Mouse (Mus musculus): ENCODE measurements around the gene Sars2. TPM values are rescaled to one million over a fixed set of nuclear protein-coding genes. Genes with fewer than 3 reads are reported as not detected.
A peak's percentile ranks its signal among the peaks of the same experiment; 100 is the strongest.

Gene Sars2
- polyA plus RNA-seq, 1 experiment: 10.5 TPM

DNA sequence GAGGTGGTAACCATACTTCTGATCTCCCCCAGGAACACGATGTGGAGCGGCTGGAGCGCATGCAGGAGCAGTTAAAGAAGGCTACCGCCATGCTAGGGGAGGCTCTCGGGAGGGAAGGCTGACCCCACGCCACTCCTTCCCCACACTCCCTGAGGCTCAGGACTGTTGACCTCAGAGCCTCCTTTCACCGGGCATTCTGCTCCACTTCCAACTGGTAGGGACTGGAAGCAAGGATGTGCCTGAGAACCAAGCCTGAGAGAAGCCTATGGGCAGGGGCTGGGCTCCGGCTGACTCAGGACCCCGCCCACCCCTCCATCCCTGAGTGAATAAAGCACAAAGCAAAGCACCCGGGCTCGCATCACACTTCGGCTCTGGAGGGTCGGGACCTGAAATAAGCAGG is 16.8 kb downstream of the Sars2 start:
- TF ChIP-seq CEBPB (IDR thresholded peaks at IDR 0.05; ENCODE audit: insufficient read depth, poor library complexity, severe bottlenecking) (no peak), TCF3 (IDR thresholded peaks at IDR 0.05; ENCODE audit: insufficient read length, low read depth) (no peak), MYOD1 (IDR thresholded peaks at IDR 0.05; ENCODE audit: control insufficient read depth in 1 of 3, insufficient read length in 2 of 3, low read depth in 2 of 3) (no peak), TCF12 (IDR thresholded peaks at IDR 0.05; ENCODE audit: insufficient read depth, poor library complexity, severe bottlenecking) (no peak), POLR2A (IDR thresholded peaks at IDR 0.05; ENCODE audit: insufficient read length, low read depth) (no peak), USF1 (IDR thresholded peaks at IDR 0.05; ENCODE audit: low read depth) (no peak), SRF (IDR thresholded peaks at IDR 0.05; ENCODE audit: control insufficient read depth, insufficient read length, low read depth) (no peak)
- H3ac ChIP-seq (ENCODE audit: control insufficient read depth, insufficient read length): no peak overlapping the region
- no peak overlapping the region for H3K4me3 ChIP-seq
- no peaks in the 10 kb centered on the region for H3K79me2 ChIP-seq (ENCODE audit: control insufficient read depth, insufficient read depth)
- peaks cover 5% of the 10 kb centered on the region for H3K36me3 ChIP-seq (ENCODE audit: control insufficient read depth, insufficient read depth)
- H3K27me3 ChIP-seq (ENCODE audit: control insufficient read depth, insufficient read depth, insufficient read length): no peaks in the 10 kb centered on the region
- H3K4me2 ChIP-seq (ENCODE audit: low read depth): no peak overlapping the region

DNA sequence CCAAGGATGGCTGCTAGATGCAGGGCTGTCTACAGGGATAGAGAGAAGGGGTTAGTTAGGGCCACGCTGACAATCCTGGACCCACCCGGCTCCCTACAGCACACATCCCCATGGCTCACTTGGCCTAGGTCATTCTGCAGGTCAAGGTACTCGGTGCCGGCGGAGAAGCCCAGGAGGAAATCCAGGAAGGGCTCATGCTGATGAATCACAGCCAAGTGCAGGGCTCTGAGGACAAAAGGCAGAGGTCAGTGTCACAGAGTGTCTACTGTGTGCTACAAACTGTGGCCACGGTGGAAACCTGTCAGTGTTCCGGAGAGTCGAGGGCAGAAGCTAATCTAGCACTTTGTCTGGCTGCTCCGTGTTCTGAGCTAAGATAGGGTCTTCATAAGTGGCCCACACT is 20.1 kb downstream of the Sars2 start:
- no peak for TF ChIP-seq REST (IDR thresholded peaks at IDR 0.05; ENCODE audit: insufficient read depth, insufficient read length)
- TF ChIP-seq CEBPB (IDR thresholded peaks at IDR 0.05; ENCODE audit: insufficient read depth, poor library complexity, severe bottlenecking): no peak
- no peak for TF ChIP-seq E2F4 (IDR thresholded peaks at IDR 0.05; ENCODE audit: insufficient read depth)
- TF ChIP-seq TCF3 (IDR thresholded peaks at IDR 0.05; ENCODE audit: insufficient read length, low read depth): no peak
- no peak for TF ChIP-seq MAX (IDR thresholded peaks at IDR 0.05; ENCODE audit: low read depth)
- no peak for TF ChIP-seq MYOG (IDR thresholded peaks at IDR 0.05; ENCODE audit: control insufficient read depth in 1 of 3, insufficient read depth in 1 of 3, insufficient read length in 2 of 3, low read depth in 2 of 3)
- no peak for TF ChIP-seq POLR2AphosphoS2 (IDR thresholded peaks at IDR 0.05; ENCODE audit: insufficient read length, low read depth)
- no peak for TF ChIP-seq MYOD1 (IDR thresholded peaks at IDR 0.05; ENCODE audit: control insufficient read depth in 1 of 3, insufficient read length in 2 of 3, low read depth in 2 of 3)
- TF ChIP-seq SRF (IDR thresholded peaks at IDR 0.05; ENCODE audit: control insufficient read depth, insufficient read length, low read depth): no peak
- TF ChIP-seq USF1 (IDR thresholded peaks at IDR 0.05; ENCODE audit: low read depth): no peak
- TF ChIP-seq POLR2A (IDR thresholded peaks at IDR 0.05; ENCODE audit: insufficient read length, low read depth): no peak
- TF ChIP-seq TCF12 (IDR thresholded peaks at IDR 0.05; ENCODE audit: insufficient read depth, poor library complexity, severe bottlenecking): no peak
- H3K79me2 ChIP-seq (ENCODE audit: control insufficient read depth, insufficient read depth): peaks cover 6% of the 10 kb centered on the region
- H3ac ChIP-seq (ENCODE audit: control insufficient read depth, insufficient read length): no peak overlapping the region
- H3K27me3 ChIP-seq (ENCODE audit: control insufficient read depth, insufficient read depth, insufficient read length): no peaks in the 10 kb centered on the region
- no peak overlapping the region for H3K4me3 ChIP-seq
- H3K36me3 ChIP-seq (ENCODE audit: control insufficient read depth, insufficient read depth): peaks cover 5% of the 10 kb centered on the region
- no peak overlapping the region for H3K4me2 ChIP-seq (ENCODE audit: low read depth)

DNA sequence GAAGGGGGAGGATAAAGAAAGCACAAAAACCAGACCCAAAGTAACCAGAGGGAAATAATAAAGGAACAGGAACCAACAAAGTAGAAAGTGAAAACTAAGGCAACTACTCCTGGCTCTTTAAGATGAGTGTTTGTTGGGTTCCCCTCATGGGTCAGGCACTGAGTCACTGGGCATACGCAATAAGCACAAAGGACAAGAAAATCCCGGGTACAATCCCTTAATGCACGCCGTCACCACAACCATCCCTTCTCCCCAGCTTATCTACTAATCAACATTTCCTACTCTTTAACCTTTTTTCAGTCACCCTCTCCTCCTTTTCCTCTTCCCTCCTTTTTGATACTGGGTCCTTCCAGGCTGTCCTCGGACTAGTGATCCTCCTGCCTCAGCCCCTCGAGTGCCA is 23.4 kb downstream of the Sars2 start:
- peaks cover 5% of the 10 kb centered on the region for H3K36me3 ChIP-seq (ENCODE audit: control insufficient read depth, insufficient read depth)

DNA sequence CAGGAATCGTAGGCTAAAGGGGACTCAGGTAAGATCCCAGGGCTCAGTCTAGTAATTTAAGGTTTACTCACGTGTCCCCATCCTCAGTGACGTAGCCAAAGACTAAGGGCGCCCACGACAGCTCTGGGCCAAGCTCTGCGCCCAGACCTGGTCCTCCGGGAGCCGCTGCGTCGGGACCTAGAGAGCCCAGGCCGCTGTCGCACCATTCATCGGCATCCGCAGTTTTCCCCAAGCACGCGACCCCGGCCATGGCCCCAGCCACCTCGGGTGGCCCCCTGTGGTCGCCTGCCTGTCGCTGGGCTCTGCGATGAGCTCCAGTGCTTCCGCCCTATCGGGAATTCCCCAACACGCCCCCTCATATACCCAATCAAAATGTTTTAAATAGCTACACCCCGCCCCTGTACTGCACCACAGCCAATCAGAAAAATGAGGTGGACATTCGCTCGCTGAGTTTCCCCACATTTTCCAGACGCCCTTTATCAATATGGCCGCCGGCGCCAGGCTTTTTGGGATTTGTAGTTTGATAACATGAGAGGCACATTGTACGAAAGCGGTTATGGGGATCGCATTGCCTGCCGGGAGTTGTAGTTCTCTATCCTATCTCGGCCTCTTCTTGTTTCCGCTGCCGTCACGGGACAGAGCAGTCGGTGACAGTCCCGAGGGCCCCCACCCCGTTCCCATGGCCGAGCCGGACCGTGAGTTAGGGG is 24.5 kb downstream of the Sars2 start, which contains the start of gene Sirt2:
TSS of gene Sirt2 (plus strand) at position 563 of the 707 bp plus-strand sequence.
- peaks cover 21% of the 10 kb centered on the region for H3K79me2 ChIP-seq (ENCODE audit: control insufficient read depth, insufficient read depth)
- TF ChIP-seq POLR2A (IDR thresholded peaks at IDR 0.05; ENCODE audit: insufficient read length, low read depth) (peak; percentile 53), SRF (IDR thresholded peaks at IDR 0.05; ENCODE audit: control insufficient read depth, insufficient read length, low read depth) (no peak), USF1 (IDR thresholded peaks at IDR 0.05; ENCODE audit: low read depth) (peak; percentile 73)
- H3ac ChIP-seq (ENCODE audit: control insufficient read depth, insufficient read length): peak within 1 kb of the TSS; percentile 43

More for the DNA sequence above, 23.4 kb downstream of the Sars2 start:
- H3K4me2 ChIP-seq (ENCODE audit: low read depth): peak overlapping the region; percentile 98
- TF ChIP-seq USF1 (IDR thresholded peaks at IDR 0.05; ENCODE audit: low read depth): no peak
- TF ChIP-seq REST (IDR thresholded peaks at IDR 0.05; ENCODE audit: insufficient read depth, insufficient read length): no peak
- TF ChIP-seq TCF12 (IDR thresholded peaks at IDR 0.05; ENCODE audit: insufficient read depth, poor library complexity, severe bottlenecking): no peak
- TF ChIP-seq POLR2AphosphoS2 (IDR thresholded peaks at IDR 0.05; ENCODE audit: insufficient read length, low read depth): no peak
- no peak for TF ChIP-seq MAX (IDR thresholded peaks at IDR 0.05; ENCODE audit: low read depth)
- TF ChIP-seq TCF3 (IDR thresholded peaks at IDR 0.05; ENCODE audit: insufficient read length, low read depth): no peak
- H3K79me2 ChIP-seq (ENCODE audit: control insufficient read depth, insufficient read depth): peaks cover 18% of the 10 kb centered on the region
- H3ac ChIP-seq (ENCODE audit: control insufficient read depth, insufficient read length): no peak overlapping the region
- no peaks in the 10 kb centered on the region for H3K27me3 ChIP-seq (ENCODE audit: control insufficient read depth, insufficient read depth, insufficient read length)
- H3K4me3 ChIP-seq: peak overlapping the region; percentile 65

DNA sequence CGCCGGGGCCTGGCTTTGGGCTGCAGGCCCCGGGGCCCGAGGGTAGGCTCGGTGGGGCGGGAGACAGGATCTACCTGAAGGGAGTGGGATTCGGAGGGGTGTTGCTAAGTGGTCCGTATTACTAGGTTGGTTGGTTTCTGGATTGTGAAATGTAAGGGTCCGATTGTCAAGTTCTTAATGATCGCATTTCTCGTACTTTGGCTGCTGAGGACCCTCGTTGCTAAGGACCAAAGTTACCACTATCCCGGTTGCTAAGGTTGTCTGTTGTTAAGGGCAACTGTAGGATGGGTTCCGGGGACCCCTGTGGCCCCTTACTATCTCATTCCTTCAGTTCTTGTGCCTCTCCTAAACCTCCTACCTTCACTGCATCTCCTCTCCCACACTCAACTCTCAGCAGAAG is 25.1 kb downstream of the Sars2 start:
- TF ChIP-seq USF1 (IDR thresholded peaks at IDR 0.05; ENCODE audit: low read depth) (no peak), POLR2AphosphoS2 (IDR thresholded peaks at IDR 0.05; ENCODE audit: insufficient read length, low read depth) (no peak), REST (IDR thresholded peaks at IDR 0.05; ENCODE audit: insufficient read depth, insufficient read length) (no peak), POLR2A (IDR thresholded peaks at IDR 0.05; ENCODE audit: insufficient read length, low read depth) (no peak), E2F4 (IDR thresholded peaks at IDR 0.05; ENCODE audit: insufficient read depth) (no peak), CEBPB (IDR thresholded peaks at IDR 0.05; ENCODE audit: insufficient read depth, poor library complexity, severe bottlenecking) (no peak), SRF (IDR thresholded peaks at IDR 0.05; ENCODE audit: control insufficient read depth, insufficient read length, low read depth) (no peak), MAX (IDR thresholded peaks at IDR 0.05; ENCODE audit: low read depth) (no peak), MYOD1 (IDR thresholded peaks at IDR 0.05; ENCODE audit: control insufficient read depth in 1 of 3, insufficient read length in 2 of 3, low read depth in 2 of 3) (no peak), TCF3 (IDR thresholded peaks at IDR 0.05; ENCODE audit: insufficient read length, low read depth) (no peak), TCF12 (IDR thresholded peaks at IDR 0.05; ENCODE audit: insufficient read depth, poor library complexity, severe bottlenecking) (no peak), MYOG (IDR thresholded peaks at IDR 0.05; ENCODE audit: control insufficient read depth in 1 of 3, insufficient read depth in 1 of 3, insufficient read length in 2 of 3, low read depth in 2 of 3) (no peak)
- H3ac ChIP-seq (ENCODE audit: control insufficient read depth, insufficient read length): peak overlapping the region; percentile 43
- peak overlapping the region; percentile 65 for H3K4me3 ChIP-seq
- no peaks in the 10 kb centered on the region for H3K27me3 ChIP-seq (ENCODE audit: control insufficient read depth, insufficient read depth, insufficient read length)
- no peaks in the 10 kb centered on the region for H3K36me3 ChIP-seq (ENCODE audit: control insufficient read depth, insufficient read depth)
- peaks cover 21% of the 10 kb centered on the region for H3K79me2 ChIP-seq (ENCODE audit: control insufficient read depth, insufficient read depth)
- peak overlapping the region; percentile 93 for H3K4me2 ChIP-seq (ENCODE audit: low read depth)

More for the DNA sequence above, 24.5 kb downstream of the Sars2 start, which contains the start of gene Sirt2:
- Histone ChIP-seq H3K4me2 (ENCODE audit: low read depth) (peak within 1 kb of the TSS; percentile 98), H3K4me3 (peak within 1 kb of the TSS; percentile 65), H3K27me3 (ENCODE audit: control insufficient read depth, insufficient read depth, insufficient read length) (no peaks in the 10 kb centered on the region), H3K36me3 (ENCODE audit: control insufficient read depth, insufficient read depth) (peaks cover under 1% of the 10 kb centered on the region)

All from myocyte (in vitro differentiated cells).